Mouse (Mus musculus) brain, embryonic 14.5 days (tissue): ENCODE results near the gene Pgbd1.

Source experiments
- CTCF ChIP-seq: fragments of 200-500 bp; IDR thresholded peaks from 2 replicates; pipeline ENCODE4 v1.5.1; 2012; ENCODE audit warnings: inconsistent platforms, mild to moderate bottlenecking, moderate library complexity, borderline replicate concordance; ENCODE audit not compliant: insufficient read depth, insufficient read length; ENCODE audit errors: extremely low read depth
- POLR2A ChIP-seq: fragments of 200-500 bp; IDR thresholded peaks from 2 replicates; pipeline ENCODE4 v1.6.1; 2012; ENCODE audit warnings: mild to moderate bottlenecking, inconsistent platforms, borderline replicate concordance; ENCODE audit not compliant: poor library complexity, insufficient read depth, insufficient read length, severe bottlenecking; ENCODE audit errors: extremely low read depth

DNA sequence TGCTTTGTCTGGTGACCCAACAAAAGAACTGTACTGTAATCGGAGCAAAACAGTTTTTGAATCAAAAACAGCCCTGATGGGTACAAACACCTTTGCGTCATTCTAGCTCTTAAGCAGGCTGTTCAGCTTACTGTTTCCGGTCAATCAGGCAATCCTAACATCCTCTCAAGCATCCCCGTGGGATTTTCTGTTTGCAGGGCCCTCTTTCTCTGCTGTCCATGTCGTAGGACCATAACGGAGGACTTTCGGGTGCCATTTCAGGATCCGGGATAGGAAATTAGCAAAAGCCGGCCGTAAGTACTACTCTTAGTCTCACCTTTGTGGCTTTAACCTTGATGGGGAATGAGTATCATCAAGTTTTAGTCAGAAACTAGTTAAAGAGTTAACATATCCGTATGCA, 33.5 kb downstream of the Pgbd1 start:
- TF ChIP-seq POLR2A = no peak
- no peak for TF ChIP-seq CTCF
